In the genomic region with DNA sequence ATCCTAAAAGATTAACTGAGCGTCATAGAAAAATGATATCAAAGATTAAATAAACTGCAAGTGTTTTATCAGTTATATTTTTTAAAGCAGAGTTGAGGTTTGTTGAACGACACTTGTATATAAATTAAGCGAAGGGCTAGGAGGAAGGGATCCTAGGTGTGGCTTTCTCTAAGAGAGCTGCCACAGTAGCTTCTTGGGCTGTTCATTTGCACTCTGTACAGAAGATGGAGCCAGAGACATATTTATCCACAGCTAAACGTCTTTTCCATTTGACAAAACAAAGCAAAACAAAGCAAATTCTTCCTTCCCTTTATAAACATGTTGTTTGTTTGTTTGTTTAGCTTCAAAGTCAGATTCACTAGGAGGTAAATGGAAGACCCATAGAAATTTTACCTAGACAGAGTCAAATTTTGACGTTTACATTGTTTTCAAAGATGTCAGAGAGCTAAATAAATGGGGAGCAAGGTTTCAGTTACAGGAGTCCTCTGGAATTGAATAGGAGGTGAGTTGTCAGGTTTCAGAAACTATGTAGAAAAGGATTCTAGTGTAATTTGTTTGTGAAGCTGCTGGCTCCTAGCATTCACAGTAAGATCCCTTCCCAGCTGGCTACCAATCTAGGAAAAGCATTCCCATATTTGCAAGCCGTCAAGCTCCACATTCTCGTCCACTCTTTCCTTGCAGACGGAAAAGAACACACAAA, we compare ENCODE assay signal across 8 mouse cellular contexts. TPM values are rescaled to one million over a fixed set of nuclear protein-coding genes. Genes with fewer than 3 reads are reported as not detected.
A peak's percentile ranks its signal among the peaks of the same experiment; 100 is the strongest.
DNase-seq lines count a peak whose midpoint lies in the region; ATAC-seq and TF ChIP-seq lines count a peak whose summit lies in the region.

No protein-coding gene starts in this region.

- 29% methylated on average over 8 of the region's 8 CpGs for WGBS in intestine, postnatal 0 days
- WGBS in intestine, embryonic 16.5 days: 19% methylated on average over 8 of the region's 8 CpGs
- WGBS in heart, embryonic 15.5 days: 30% methylated on average over 8 of the region's 8 CpGs

- no peak overlapping the region for H3K4me2 ChIP-seq in intestine, postnatal 0 days (replicated peaks; ENCODE audit: low read depth)
- H3K4me2 ChIP-seq in intestine, embryonic 16.5 days (ENCODE audit: low read depth, low read length): no peak overlapping the region
- H3K4me2 ChIP-seq in heart, embryonic 15.5 days: peak overlapping the region; percentile 50

- H3K27me3 ChIP-seq in intestine, postnatal 0 days (replicated peaks; ENCODE audit: control insufficient read depth, insufficient read depth, low read length): peaks cover 6% of the 10 kb centered on the region; the same call in 1 of the 2 replicates
- no peaks in the 10 kb centered on the region; the same call in 1 of the 2 replicates for H3K27me3 ChIP-seq in intestine, embryonic 16.5 days (replicated peaks; ENCODE audit: control insufficient read depth, insufficient read depth, low read length)
- H3K27me3 ChIP-seq in heart, embryonic 15.5 days: no peaks in the 10 kb centered on the region

- peak; percentile 74 for TF ChIP-seq CTCF in intestine, postnatal 0 days (IDR thresholded peaks at IDR 0.05; ENCODE audit: low read depth)

- no peaks in the 10 kb centered on the region for H3K9me3 ChIP-seq in intestine, postnatal 0 days (ENCODE audit: control insufficient read depth)
- H3K9me3 ChIP-seq in intestine, embryonic 16.5 days (ENCODE audit: control insufficient read depth, low read length): no peaks in the 10 kb centered on the region
- H3K9me3 ChIP-seq in heart, embryonic 15.5 days (replicated peaks): no peaks in the 10 kb centered on the region

- H3K4me1 ChIP-seq in intestine, postnatal 0 days (replicated peaks; ENCODE audit: control insufficient read depth, insufficient read depth, low read length): no peaks in the 10 kb centered on the region
- H3K4me1 ChIP-seq in intestine, embryonic 16.5 days (ENCODE audit: control insufficient read depth, insufficient read depth, low read length): no peaks in the 10 kb centered on the region
- peaks cover 11% of the 10 kb centered on the region for H3K4me1 ChIP-seq in heart, embryonic 15.5 days (replicated peaks)

- no peak overlapping the region for H3K27ac ChIP-seq in intestine, postnatal 0 days (ENCODE audit: low read depth, low read length)
- no peak overlapping the region for H3K27ac ChIP-seq in intestine, embryonic 16.5 days (ENCODE audit: low read length)
- H3K27ac ChIP-seq in heart, embryonic 15.5 days: no peak overlapping the region

- H3K36me3 ChIP-seq in intestine, postnatal 0 days (ENCODE audit: control insufficient read depth, insufficient read depth): no peaks in the 10 kb centered on the region
- H3K36me3 ChIP-seq in intestine, embryonic 16.5 days (ENCODE audit: control insufficient read depth, insufficient read depth, low read length): no peaks in the 10 kb centered on the region
- H3K36me3 ChIP-seq in heart, embryonic 15.5 days: no peaks in the 10 kb centered on the region

- H3K9ac ChIP-seq in intestine, postnatal 0 days (ENCODE audit: low read depth, low read length): no peak overlapping the region
- no peak overlapping the region for H3K9ac ChIP-seq in intestine, embryonic 16.5 days (ENCODE audit: low read depth, low read length)
- no peak overlapping the region for H3K9ac ChIP-seq in heart, embryonic 15.5 days

- peak; percentile 56 for DNase-seq in ZHBTc4 (ENCODE audit: low read depth, low spot score)
- peak; percentile 38 for DNase-seq in lung, postnatal 36 days
- DNase-seq in thymus, postnatal 10 days (ENCODE audit: low spot score in 2 of 2): no peak
- no peak for DNase-seq in urinary bladder, adult 18-20 months (ENCODE audit: low spot score in 2 of 2)
- DNase-seq in testis, postnatal 14 days (ENCODE audit: low spot score): no peak

- no peak for ATAC-seq in intestine, postnatal 0 days
- ATAC-seq in intestine, embryonic 16.5 days: no peak
- ATAC-seq in heart, embryonic 15.5 days (replicated peaks; ENCODE audit: insufficient number of reproducible peaks, insufficient read depth, low FRiP score, low read depth): no peak

- no peak overlapping the region for H3K4me3 ChIP-seq in intestine, postnatal 0 days (ENCODE audit: low read depth, low read length)
- no peak overlapping the region for H3K4me3 ChIP-seq in intestine, embryonic 16.5 days (ENCODE audit: low read length)
- no peak overlapping the region for H3K4me3 ChIP-seq in heart, embryonic 15.5 days

RNA-seq across cellular contexts. Expression of gene Gja1, which starts 4.0 kb away (rescaled TPM):
- 30.6 and 32.0 TPM in 2 replicates for polyA plus RNA-seq in intestine, postnatal 0 days (2015; fragmentation: Nextera tagmentation; extraction: Ambion mirVana)
- 32.3 and 32.6 TPM in 2 replicates for polyA plus RNA-seq in intestine, embryonic 16.5 days (2015; fragmentation: Nextera tagmentation; extraction: Ambion mirVana)
- 368 and 467 TPM in 2 replicates for polyA plus RNA-seq in heart, embryonic 15.5 days (2015; fragmentation: Nextera tagmentation; extraction: Ambion mirVana)

Comparison
In these comparisons a context has a peak if more than half of its experiments do, and no peak if none do; other contexts are left out.
1. DNase-seq: peak in ZHBTc4 (single experiment) and lung, postnatal 36 days (single experiment); none in thymus, postnatal 10 days (0 of 2), urinary bladder, adult 18-20 months (0 of 2) and testis, postnatal 14 days (single experiment).
2. RNA of gene Gja1, which starts 4.0 kb away (polyA plus RNA-seq): 368 to 467 TPM in heart, embryonic 15.5 days; 32.3 to 32.6 TPM in intestine, embryonic 16.5 days and 30.6 to 32.0 TPM in intestine, postnatal 0 days; every median in the first group is over 10 times any median in the second.